22 mouse cellular contexts compared by ENCODE assay signal in genomic region chr2:69551639-69552038, GRCm38 (mm10). TPM values are rescaled to one million over a fixed set of nuclear protein-coding genes. Genes with fewer than 3 reads are reported as not detected.
DNase-seq lines count a peak whose midpoint lies in the region; ATAC-seq and TF ChIP-seq lines count a peak whose summit lies in the region.
"Had no signal": no experiment of that assay in that cellular context is flagged by ENCODE, and none has a peak within 500 bp of the region (broad histone marks: within the 10 kb centered on the region; RNA-seq: fewer than 3 reads in every experiment).

No protein-coding gene starts in this region.

- DNase-seq in kidney, postnatal 0 days (ENCODE audit: low spot score), result no peak
- DNase-seq in kidney, adult 9 months, result no peak
- DNase-seq in Patski (ENCODE audit: low read depth, low spot score), result peak; percentile 35
- DNase-seq in adrenal gland, postnatal 14 days, result peak; percentile 15
- DNase-seq in heart, postnatal 14 days, result no peak
- DNase-seq: B cell, adult 2 months; cerebellum, adult 18-20 months; cerebellum, adult 9-11 months; forebrain, postnatal 0 days; gastrocnemius, postnatal 14 days; heart, adult 2 months had no signal

- TF ChIP-seq CTCF in intestine, postnatal 0 days (IDR thresholded peaks at IDR 0.05; ENCODE audit: low read depth), result no peak
- TF ChIP-seq CTCF in kidney, postnatal 0 days (IDR thresholded peaks at IDR 0.05; ENCODE audit: low read depth), result no peak
- TF ChIP-seq CTCF in Patski (IDR thresholded peaks at IDR 0.05), result no peak

- H3K4me3 ChIP-seq in intestine, postnatal 0 days (ENCODE audit: low read depth, low read length), result no peak overlapping the region
- no peak overlapping the region for H3K4me3 ChIP-seq in intestine, embryonic 16.5 days (ENCODE audit: low read length)
- H3K4me3 ChIP-seq in kidney, postnatal 0 days (replicated peaks; ENCODE audit: low read depth, low read length), result no peak overlapping the region
- H3K4me3 ChIP-seq: embryonic facial prominence, embryonic 10.5 days; forebrain, embryonic 13.5 days; heart, adult 2 months; heart, embryonic 15.5 days; hindbrain, embryonic 10.5 days; intestine, embryonic 15.5 days had no signal

- H3K36me3 ChIP-seq in intestine, postnatal 0 days (ENCODE audit: control insufficient read depth, insufficient read depth), result no peaks in the 10 kb centered on the region
- H3K36me3 ChIP-seq in intestine, embryonic 16.5 days (ENCODE audit: control insufficient read depth, insufficient read depth, low read length), result no peaks in the 10 kb centered on the region
- no peaks in the 10 kb centered on the region for H3K36me3 ChIP-seq in kidney, postnatal 0 days (ENCODE audit: insufficient read depth, low read length)
- H3K36me3 ChIP-seq: embryonic facial prominence, embryonic 10.5 days; heart, embryonic 15.5 days; hindbrain, embryonic 10.5 days; intestine, embryonic 15.5 days had no signal

- H3K4me1 ChIP-seq in intestine, postnatal 0 days (replicated peaks; ENCODE audit: control insufficient read depth, insufficient read depth, low read length), result no peaks in the 10 kb centered on the region
- no peaks in the 10 kb centered on the region for H3K4me1 ChIP-seq in intestine, embryonic 16.5 days (ENCODE audit: control insufficient read depth, insufficient read depth, low read length)
- H3K4me1 ChIP-seq in kidney, postnatal 0 days (replicated peaks; ENCODE audit: insufficient read depth, low read length), result no peaks in the 10 kb centered on the region
- H3K4me1 ChIP-seq: forebrain, embryonic 13.5 days; heart, embryonic 15.5 days; intestine, embryonic 15.5 days had no signal

- intact Hi-C loops in heart, postnatal 14 days (cut with DNase I), result no loop called here

- no peak overlapping the region for H3K27ac ChIP-seq in intestine, postnatal 0 days (ENCODE audit: low read depth, low read length)
- no peak overlapping the region for H3K27ac ChIP-seq in intestine, embryonic 16.5 days (ENCODE audit: low read length)
- no peak overlapping the region for H3K27ac ChIP-seq in kidney, postnatal 0 days
- H3K27ac ChIP-seq: embryonic facial prominence, embryonic 10.5 days; forebrain, embryonic 13.5 days; heart, adult 2 months; heart, embryonic 15.5 days; hindbrain, embryonic 10.5 days; hindbrain, embryonic 14.5 days; intestine, embryonic 15.5 days had no signal

- POLR2A ChIA-PET in Patski (lab: Charles Lee), result no interaction called here

- 0 out of 2 replicates have a peak, but pooled peaks have one; percentile 25 for ATAC-seq in intestine, postnatal 0 days
- ATAC-seq in intestine, embryonic 16.5 days, result no peak
- peak; percentile 80 for ATAC-seq in kidney, postnatal 0 days (replicated peaks; ENCODE audit: low FRiP score, low read depth)
- ATAC-seq in Patski, result peak; percentile 62
- ATAC-seq: activated CD4-positive, CD25-positive, alpha-beta regulatory T cell, adult 4 months; forebrain, embryonic 13.5 days; forebrain, postnatal 0 days; intestine, embryonic 15.5 days had no signal

- H3K4me2 ChIP-seq in intestine, postnatal 0 days (replicated peaks; ENCODE audit: low read depth), result no peak overlapping the region
- H3K4me2 ChIP-seq in intestine, embryonic 16.5 days (ENCODE audit: low read depth, low read length), result no peak overlapping the region
- no peak overlapping the region for H3K4me2 ChIP-seq in kidney, postnatal 0 days (ENCODE audit: low read length)
- H3K4me2 ChIP-seq: forebrain, embryonic 13.5 days; heart, embryonic 11.5 days; heart, embryonic 15.5 days; hindbrain, embryonic 14.5 days; intestine, embryonic 15.5 days had no signal

- CTCF ChIA-PET in Patski (lab: Charles Lee), result interaction anchor here (1.0 kb wide), 1 partner anchor 26 kb away, joined by 3 read pairs; no protein-coding TSS in a partner anchor

- H3K9ac ChIP-seq in intestine, postnatal 0 days (ENCODE audit: low read depth, low read length), result no peak overlapping the region
- H3K9ac ChIP-seq in intestine, embryonic 16.5 days (ENCODE audit: low read depth, low read length), result no peak overlapping the region
- no peak overlapping the region for H3K9ac ChIP-seq in kidney, postnatal 0 days (ENCODE audit: low read depth, low read length)
- H3K9ac ChIP-seq: forebrain, embryonic 13.5 days; forebrain, postnatal 0 days; heart, embryonic 15.5 days; hindbrain, embryonic 14.5 days; intestine, embryonic 15.5 days had no signal

- WGBS in intestine, postnatal 0 days, result 80% methylated on average over 5 of the region's 5 CpGs
- 76% methylated on average over 5 of the region's 5 CpGs for WGBS in intestine, embryonic 16.5 days
- 68% methylated on average over 5 of the region's 5 CpGs for WGBS in kidney, postnatal 0 days

- in situ Hi-C loops in Patski (cut with MboI; ENCODE audit: low pct_unique_long_range_greater_than_20kb), result no loop called here

- H3K9me3 ChIP-seq in intestine, postnatal 0 days (ENCODE audit: control insufficient read depth), result no peaks in the 10 kb centered on the region
- no peaks in the 10 kb centered on the region for H3K9me3 ChIP-seq in intestine, embryonic 16.5 days (ENCODE audit: control insufficient read depth, low read length)
- no peaks in the 10 kb centered on the region for H3K9me3 ChIP-seq in kidney, postnatal 0 days (replicated peaks; ENCODE audit: low read length)
- H3K9me3 ChIP-seq: embryonic facial prominence, embryonic 10.5 days; forebrain, embryonic 13.5 days; heart, embryonic 15.5 days; hindbrain, embryonic 10.5 days; intestine, embryonic 15.5 days had no signal

- H3K27me3 ChIP-seq in intestine, postnatal 0 days (replicated peaks; ENCODE audit: control insufficient read depth, insufficient read depth, low read length), result no peaks in the 10 kb centered on the region
- H3K27me3 ChIP-seq in intestine, embryonic 16.5 days (replicated peaks; ENCODE audit: control insufficient read depth, insufficient read depth, low read length), result no peaks in the 10 kb centered on the region
- H3K27me3 ChIP-seq in kidney, postnatal 0 days (ENCODE audit: insufficient read depth, low read length), result no peaks in the 10 kb centered on the region
- H3K27me3 ChIP-seq in Patski, result no peaks in the 10 kb centered on the region
- H3K27me3 ChIP-seq: heart, embryonic 15.5 days; intestine, embryonic 15.5 days had no signal

RNA-seq across cellular contexts. Expression of gene Lrp2, which starts 34.2 kb away (rescaled TPM):
- 1.6 TPM in 2 replicates for polyA plus RNA-seq in intestine, postnatal 0 days (2015; fragmentation: Nextera tagmentation; extraction: Ambion mirVana)
- polyA plus RNA-seq in intestine, embryonic 16.5 days (2015; fragmentation: Nextera tagmentation; extraction: Ambion mirVana), result 2.0 and 2.2 TPM in 2 replicates
- polyA plus RNA-seq in kidney, postnatal 0 days (2015; fragmentation: Nextera tagmentation; extraction: Ambion mirVana), result 37.5 TPM in 2 replicates
- 39.0 TPM for polyA plus RNA-seq in Patski (2021)
- 0.78 and 0.83 TPM in 2 replicates for total RNA-seq in adrenal gland, postnatal 14 days (2021)
- total RNA-seq in heart, postnatal 14 days (2021), result 1 to 10 TPM; 1.4 to 1.8 TPM
- total RNA-seq: gastrocnemius, postnatal 14 days; MEL had no signal

Comparison
In these comparisons a context has a peak if more than half of its experiments do, and no peak if none do; other contexts are left out.
1. DNase-seq: peak in Patski (single experiment) and adrenal gland, postnatal 14 days (single experiment); none in kidney, postnatal 0 days (single experiment), kidney, adult 9 months (single experiment) and heart, postnatal 14 days (0 of 2).
2. RNA of gene Lrp2, which starts 34.2 kb away (polyA plus RNA-seq): 39.0 TPM in Patski (single experiment) and 37.5 TPM in kidney, postnatal 0 days; 2.0 to 2.2 TPM in intestine, embryonic 16.5 days and 1.6 TPM in intestine, postnatal 0 days; every median in the first group is over 10 times any median in the second.